Mouse (Mus musculus): ENCODE measurements around the gene Mief2.

DNA sequence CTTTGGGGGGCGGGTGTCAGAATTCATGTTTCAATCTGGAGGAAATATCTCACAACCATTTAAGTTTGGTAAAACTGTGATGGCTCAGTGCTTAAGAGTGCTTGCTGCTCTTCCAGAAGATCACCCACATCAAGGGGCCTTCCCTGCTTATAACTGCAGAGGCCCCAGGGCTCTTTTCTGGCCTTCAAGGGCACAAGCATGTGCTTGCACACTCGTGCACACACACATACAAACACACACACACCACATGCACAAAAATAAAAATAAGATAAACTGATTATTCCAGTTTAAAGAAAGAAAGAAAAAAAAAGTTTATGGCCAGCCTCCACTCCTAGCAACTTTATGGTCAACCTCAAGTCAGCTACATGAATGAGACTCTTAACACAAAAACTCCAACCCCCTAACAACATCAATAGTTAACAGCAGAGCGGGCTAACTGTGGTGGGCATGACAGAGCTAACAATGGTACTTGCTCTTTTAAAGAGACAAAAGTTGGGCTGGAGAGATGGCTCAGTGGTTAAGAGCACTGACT, 46.0 kb downstream of the Mief2 start:
- TF ChIP-seq POLR2A (IDR thresholded peaks at IDR 0.05; ENCODE audit: borderline replicate concordance, insufficient read depth, low read length), result no peak
- TF ChIP-seq CTCF (IDR thresholded peaks at IDR 0.05; ENCODE audit: borderline replicate concordance, insufficient read depth, low read depth, low read length), result no peak

All from cerebellum, adult 2 months (tissue).